Mouse (Mus musculus): ENCODE data around the gene Rora. TPM values are rescaled to one million over a fixed set of nuclear protein-coding genes. Genes with fewer than 3 reads are reported as not detected.

The Rora gene
- total RNA-seq, 2 experiments from 2014 or later, result 1.3 to 1.9 TPM

DNA sequence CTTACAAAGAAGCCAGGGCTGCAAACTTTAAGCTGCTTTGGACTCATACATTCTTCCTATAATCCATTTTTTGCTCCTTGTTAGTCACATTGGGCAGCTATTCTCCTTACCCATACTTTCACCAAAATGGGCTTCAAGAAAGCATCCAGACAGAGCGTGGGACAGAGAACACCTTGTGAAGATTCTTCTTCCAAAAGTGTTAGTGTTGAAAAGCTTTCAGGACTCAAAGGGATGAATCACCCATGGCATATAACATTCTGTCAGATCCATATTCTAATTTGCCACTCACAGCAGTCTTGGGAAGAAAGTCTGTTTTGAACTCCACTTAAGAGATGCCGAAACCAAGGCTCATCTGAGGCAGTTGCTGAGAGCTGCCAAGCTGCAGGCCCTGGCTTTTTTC, 222.2 kb downstream of the Rora start:
- no peak for ATAC-seq (ENCODE audit: poor library complexity, severe bottlenecking)

DNA sequence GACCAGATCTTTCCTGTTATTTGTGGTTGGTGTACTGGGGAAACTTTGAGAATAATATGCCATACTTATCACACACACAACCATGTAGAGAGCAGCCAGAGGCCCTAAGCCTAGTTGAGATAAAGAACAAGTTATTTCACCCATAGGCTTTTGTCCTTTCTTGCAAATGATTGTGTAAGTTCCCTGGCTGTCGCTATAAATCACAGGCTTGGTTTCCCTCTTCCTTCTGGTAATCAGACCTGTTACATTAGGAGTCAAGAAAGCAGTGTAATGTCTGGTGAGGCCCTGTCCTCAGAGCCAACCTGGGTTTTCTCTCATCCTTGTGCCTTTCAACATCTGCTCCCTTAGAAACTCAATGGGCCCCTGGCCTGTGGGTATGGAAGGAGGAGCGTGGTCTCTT, 222.7 kb downstream of the Rora start:
- no peak for ATAC-seq (ENCODE audit: poor library complexity, severe bottlenecking)

DNA sequence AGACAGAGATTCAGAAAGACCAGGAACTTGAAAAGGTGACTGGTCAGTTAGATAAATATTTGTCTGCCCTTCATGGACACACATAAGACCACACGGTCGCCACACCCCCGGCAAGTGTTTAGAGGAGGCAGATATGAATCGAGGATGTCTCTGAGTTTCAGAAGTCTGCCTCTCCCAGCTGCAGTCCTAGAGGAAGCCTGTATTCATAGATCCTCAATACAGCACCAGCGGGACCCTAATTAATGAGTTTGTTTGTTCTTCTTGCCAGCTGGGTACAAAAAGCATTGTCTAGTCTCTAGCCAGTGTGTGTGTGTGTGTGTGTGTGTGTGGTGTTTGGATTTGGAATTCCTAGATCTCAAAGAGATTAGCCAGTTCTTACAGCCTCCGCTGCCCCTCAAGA, 228.3 kb downstream of the Rora start:
- ATAC-seq (ENCODE audit: poor library complexity, severe bottlenecking), result no peak

DNA sequence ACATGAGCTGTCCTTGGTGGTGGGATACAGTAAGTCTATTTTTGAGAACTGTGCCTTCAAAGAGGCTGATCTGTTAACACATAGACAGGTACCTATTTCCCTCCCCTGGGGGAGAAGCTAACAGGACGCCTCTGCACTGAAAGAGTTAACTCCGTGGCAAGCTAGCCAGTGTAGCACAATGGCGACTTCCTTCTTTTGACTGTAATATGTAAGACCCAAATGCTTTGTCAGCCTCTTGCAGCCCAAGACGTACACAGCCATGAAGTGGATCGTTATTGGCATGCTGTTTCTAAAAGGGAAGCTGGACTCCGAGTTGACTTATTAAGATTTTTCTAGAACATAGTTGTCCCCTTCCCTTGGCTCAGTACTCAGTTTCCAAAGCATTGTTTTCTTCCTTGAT, 229.4 kb downstream of the Rora start:
- ATAC-seq (ENCODE audit: poor library complexity, severe bottlenecking), result peak; percentile 63

DNA sequence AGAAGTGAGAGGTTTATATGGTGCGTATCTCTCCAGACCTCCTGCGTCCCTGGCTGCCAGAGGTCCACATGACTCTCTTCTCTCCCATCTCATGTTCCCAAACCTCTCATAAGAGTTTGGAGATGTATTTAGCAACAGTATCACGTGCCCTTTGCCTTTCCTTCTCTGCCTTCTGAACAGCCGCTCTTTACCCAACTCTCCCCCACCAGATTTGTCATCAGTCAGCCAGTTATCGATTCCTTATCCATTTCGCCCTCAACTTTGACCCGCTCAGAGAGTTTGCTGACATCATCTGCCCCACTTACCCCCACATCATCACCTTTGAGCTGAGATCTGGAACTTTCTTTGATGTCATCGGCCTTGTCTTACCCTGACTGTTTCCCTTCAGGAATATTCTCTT, 230.1 kb downstream of the Rora start:
- no peak for ATAC-seq (ENCODE audit: poor library complexity, severe bottlenecking)

DNA sequence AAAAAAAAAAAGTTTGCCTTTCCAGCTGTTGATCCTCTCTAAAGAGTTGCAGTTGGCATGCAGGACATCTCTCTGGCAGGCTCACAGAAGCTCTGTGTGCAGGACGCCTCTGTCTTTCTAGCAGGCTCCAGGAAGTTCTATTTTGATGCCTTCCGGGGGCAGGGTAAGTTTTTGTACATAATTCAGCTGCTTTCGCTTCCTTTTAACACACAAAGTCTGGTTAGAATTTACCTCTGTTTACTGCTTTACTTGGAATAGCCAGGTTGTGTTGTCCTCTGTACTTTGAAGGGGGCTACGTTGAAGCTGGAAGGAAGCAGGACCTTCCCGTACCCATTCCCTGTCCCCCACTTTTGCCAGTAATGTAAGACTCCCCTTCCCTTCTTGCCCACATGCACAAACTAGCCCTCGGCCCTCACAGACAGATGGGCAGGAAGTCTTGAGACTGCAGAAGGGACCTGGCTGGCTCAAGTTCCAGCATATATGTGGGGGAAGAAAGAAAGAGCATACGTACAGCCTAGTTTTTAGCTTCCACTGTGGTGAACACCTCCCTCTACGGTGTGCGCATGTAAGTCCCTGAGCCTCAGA, 231.0 kb downstream of the Rora start:
- peak; percentile 57 for ATAC-seq (ENCODE audit: poor library complexity, severe bottlenecking)

DNA sequence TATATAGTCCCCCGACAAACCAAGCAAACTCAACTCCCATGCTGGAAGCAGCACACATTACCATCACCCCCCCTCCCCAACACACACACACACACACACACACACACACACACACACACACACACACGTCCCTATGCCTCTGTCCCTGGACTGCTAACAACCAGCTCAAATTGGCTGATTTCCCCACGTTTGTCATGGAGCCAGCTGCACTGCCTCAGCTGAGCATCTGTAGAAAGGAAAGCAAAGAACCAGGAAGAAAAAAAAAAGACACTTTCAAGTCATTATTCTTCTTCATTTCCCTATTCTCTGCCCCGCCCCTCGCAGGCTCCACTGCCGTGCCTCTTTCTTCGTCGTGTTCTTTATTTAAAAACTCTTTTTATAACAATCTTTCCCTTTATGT, 235.1 kb downstream of the Rora start:
- peak; percentile 77 for ATAC-seq (ENCODE audit: poor library complexity, severe bottlenecking)

DNA sequence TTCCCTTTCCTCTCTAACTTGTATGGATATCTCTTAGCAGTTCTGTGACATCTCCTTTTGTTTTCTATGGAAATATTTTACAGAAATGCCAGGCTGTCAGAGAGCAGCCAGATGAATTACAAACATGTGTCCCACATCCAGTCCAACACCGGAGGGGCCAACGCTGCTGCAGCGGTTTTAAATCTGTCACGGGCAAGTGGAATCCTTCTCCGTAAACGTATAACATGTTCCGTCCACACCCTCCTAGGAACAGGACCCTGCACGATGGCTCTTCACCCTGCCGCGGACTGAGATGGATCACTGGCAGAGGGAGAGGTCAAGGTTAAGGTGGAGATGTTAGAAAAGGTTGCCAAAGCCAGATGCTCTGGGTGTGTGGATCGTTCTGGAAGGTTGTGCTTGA, 237.8 kb downstream of the Rora start:
- ATAC-seq (ENCODE audit: poor library complexity, severe bottlenecking), result no peak

DNA sequence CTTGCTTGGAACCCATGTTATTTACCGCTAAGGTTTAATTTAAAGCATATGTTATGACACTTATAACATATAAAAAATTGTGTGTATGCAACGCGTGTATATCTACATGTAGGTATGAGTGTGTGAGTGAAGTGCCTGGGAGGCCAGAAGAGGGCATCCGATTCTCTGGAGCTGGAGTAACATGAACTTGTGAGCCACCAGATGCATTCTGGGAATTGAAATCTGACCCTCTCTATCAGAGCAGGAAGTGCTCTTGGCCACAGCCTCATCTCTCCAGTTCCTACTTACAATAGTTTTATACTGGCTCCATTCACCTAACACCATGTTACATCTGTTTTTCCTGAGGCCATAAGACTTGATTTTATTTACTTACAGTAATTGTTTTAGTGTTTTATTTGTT, 238.8 kb downstream of the Rora start:
- ATAC-seq (ENCODE audit: poor library complexity, severe bottlenecking), result no peak

DNA sequence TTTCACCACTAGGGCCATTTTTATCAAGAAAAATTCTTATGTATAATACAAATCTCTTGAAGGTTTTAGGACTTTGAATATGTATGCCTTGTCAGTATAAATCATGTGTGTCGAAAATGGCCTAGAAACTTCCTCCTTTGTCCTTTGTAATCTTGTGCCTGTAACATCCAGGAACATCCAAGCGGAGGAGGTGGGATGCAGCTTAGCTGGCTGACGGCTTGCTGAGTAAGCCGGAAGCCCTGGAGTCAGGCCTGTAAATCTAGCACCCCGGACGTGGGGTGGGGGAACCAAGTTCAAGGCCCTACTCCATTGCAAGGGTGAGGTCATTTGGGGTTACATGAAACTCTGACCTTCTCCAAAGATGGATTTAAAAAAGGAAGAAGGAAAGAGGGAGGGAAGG, 239.3 kb downstream of the Rora start:
- no peak for ATAC-seq (ENCODE audit: poor library complexity, severe bottlenecking)

DNA sequence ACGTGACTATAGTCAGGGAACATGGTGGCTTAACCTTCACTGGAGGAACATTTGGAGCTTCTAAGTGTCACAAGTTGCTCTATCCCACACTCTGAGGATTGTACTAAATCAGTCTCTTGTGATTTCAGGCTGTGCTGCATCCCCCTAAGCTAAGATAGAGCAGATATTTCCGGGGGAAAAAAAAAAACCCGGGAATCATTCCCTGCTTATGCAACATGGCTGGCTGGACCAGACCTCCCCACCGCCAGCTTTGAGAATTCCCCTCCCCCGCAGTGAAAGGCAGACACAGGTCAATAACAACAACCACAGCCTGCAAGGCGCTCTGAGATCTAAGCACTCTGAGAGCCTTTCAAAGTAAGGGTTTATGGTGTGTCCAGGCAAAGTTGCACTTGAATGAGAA, 244.7 kb downstream of the Rora start:
- ATAC-seq (ENCODE audit: poor library complexity, severe bottlenecking), result no peak

DNA sequence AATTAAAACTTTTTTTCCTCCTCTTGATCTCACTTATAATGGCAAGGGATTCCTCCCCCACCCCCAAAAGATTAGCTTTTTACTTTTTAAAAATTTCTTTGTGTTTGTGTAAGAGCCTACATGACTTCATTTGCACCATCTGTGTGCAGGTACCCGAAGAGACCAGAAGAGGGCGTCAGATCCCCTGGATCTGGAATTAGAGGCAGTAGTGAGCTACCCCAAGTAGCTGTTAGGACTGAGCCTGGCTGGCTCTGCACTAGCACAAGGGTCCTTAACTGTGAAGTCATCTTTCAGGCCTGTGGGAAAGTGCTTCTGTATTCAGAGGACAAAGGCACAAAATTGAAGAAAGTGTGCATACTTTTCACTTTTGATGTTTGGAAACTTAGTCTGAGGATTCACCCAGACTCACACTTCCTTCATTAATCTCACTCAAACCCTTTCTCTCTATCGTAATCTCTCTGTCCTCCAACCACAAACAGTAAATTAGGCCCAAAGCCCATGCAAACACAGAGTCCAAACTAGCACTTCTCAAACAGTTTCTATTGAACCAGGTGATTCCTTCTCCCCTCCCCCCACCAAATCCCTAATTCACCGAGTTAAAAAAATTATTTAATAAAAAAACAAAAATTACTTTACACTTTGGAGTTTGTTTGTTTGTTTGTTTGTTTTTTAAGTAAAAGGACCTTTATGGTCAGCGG, 246.1 kb downstream of the Rora start:
- no peak for ATAC-seq (ENCODE audit: poor library complexity, severe bottlenecking)

DNA sequence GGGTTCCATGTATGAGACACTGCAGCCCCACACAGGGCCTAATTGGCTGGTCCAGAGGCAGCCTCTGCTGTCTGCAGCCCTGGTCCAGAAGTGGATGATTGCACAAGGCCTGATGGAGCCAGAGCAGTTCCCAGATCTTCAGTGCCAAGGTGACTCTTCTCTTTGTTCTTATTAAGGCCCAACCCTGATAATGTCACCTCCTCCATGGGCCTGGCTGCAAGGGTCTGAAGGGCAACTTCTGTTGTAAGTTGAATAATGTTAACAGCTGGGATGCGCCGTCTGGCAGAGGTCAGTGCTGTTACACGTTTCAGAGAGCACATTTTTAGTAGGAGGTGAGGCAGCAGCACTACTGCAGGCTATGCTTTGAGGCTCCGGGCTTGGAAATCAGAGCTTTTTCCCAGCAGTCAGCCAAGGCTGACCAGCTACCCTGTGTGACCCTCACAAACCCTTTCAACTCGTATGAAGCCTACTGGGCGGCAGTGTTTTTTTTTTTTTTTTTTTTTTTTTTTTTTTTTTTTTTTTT, 252.8 kb downstream of the Rora start:
- ATAC-seq (ENCODE audit: poor library complexity, severe bottlenecking), result no peak

DNA sequence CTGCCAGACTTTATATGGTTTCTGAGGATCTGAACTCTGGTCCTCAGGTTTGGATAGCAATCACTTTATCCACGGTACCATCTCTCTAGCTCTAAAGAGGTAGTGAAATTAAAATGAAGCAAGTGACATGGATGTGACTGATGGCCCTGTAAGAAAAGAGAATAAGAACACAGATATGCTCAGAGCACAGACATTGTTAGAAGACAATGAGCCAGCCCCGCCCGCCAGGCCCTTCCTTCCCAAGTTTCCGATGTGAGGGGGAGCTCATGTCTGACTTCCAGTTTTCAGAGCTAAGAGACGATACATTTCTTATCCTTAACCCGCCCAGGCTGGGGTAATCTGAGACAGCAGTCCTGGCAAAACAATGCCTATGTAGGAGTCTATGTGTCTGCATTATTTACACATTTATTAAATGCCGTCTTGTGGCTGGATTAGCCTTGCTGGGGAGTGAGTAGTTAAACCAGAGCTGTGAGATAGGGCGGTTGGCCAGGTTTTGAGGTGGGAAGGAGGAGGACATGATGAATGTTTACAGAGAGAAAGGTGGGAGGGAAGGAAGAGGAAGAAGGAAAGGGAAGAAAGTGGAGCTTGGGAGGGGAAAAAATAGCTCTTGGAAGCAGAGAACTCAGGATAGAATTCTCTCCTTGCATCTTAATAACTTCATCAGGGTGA, 259.0 kb downstream of the Rora start:
- ATAC-seq (ENCODE audit: poor library complexity, severe bottlenecking), result no peak

DNA sequence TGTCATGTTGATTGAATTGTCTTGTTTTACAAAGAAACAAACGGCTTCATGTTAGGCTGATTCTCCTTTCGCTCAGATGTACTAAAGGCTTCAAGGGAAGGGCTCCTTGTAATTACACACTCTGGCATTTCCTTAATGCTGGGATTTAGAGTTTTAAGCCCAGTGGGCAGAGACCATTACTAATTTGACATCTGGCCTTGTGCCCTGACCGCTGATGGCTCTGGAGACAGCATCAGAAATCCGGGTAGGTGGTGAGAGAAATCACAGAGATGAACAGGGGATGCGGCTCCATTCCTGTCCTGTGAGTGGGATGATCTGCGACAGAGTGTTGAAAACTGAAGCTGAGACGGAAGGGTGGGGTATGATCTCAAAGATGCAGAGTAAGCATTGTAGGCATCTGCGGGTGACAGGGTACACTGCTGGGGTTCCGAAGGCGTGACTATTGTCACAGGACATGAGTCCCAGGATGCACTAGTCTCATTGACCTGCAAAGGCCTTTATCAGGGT, 259.7 kb downstream of the Rora start:
- no peak for ATAC-seq (ENCODE audit: poor library complexity, severe bottlenecking)

DNA sequence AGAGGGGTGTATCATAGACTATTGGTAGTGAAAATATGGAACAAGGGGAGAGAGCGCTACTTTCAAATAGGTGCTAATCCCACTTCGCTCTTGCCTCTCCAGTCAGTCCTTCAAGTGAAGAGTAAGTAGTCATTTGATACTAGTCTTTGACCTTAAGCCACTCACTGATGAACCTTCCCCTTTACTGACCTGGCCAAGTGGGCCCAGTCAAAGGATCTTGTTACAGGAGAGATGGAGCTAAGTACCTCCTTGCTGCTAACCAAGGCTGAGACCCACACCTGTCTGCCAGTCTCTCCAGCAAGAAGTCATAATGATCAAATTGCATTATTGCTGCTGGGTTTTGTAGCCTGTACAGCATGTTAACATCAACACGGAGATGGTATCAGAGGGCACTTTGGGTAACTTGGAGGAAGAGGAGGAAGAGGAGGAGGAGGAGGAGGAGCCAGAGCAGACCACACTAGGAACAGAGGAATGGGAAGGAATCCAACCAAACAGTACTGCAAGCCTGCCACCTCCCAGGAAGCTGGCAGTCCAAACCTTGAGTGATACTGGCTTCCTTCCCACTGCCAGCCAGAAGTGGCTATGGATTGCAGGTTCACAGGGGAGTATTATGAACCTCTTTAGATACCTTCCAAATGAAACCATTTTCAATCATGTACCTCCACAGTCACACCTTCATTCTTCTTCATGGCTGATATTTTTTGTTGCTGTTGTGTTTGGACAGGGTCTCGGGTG, 261.1 kb downstream of the Rora start:
- ATAC-seq (ENCODE audit: poor library complexity, severe bottlenecking), result no peak

DNA sequence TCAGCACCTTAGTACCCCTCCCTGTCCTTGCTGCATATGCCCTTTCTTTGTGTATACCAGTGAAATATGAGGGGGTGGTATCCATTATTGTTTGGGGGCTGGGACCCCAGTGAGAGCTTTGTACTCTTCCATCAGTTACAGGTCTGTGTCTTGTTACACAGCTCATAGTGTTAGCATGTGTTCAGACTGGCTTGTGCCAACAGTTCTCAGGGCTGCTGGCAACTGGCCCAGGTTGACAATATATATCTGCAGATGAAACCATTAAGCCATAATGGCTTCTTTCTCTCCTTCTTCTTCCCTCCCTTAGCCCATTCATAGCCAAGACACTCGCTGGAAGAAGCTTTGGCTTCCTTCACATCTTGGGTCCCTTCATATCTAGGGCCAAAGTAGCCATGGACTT, 263.2 kb downstream of the Rora start:
- ATAC-seq (ENCODE audit: poor library complexity, severe bottlenecking), result no peak

DNA sequence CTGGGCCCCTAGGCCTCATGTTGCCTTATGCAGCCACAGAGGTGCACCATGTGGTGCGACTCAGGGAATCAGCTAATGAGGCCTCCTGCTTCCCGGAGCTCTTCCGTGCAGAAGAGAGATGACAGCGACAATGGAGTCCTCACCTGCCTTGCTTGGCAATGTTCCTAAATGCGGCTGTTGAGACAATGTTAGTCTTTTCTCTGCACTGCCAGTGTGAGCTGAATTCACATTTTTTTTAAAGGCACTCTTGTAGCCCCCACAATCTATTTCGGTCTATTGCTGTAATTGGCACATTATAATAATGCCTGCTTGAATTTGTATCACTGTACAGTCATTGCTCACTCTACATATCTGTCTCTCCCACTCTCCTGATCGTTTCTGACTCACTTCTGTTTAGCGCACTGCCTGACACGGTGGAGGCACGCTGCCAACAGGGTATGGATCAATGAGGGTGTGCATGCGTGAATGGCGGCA, 269.6 kb downstream of the Rora start:
- ATAC-seq (ENCODE audit: poor library complexity, severe bottlenecking), result no peak

DNA sequence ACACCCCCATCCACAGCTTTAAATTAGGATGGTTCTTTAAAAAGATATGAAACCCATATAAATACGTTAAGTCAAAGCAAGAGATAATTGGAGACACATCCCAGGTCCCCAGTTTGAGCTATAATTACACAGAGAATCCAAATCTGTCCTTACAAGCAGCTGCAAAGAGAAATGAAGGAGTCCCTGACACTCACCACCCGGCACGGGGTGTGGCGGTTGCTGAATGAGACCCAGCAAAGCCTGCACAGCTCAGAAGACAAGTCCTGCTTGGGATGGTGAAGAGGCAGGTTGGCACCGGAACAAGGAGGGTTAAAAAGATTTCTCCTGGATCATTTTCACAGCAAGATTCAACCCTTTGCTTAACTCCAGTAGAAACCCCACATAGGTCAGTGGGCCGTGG, 272.8 kb downstream of the Rora start:
- ATAC-seq (ENCODE audit: poor library complexity, severe bottlenecking), result no peak

DNA sequence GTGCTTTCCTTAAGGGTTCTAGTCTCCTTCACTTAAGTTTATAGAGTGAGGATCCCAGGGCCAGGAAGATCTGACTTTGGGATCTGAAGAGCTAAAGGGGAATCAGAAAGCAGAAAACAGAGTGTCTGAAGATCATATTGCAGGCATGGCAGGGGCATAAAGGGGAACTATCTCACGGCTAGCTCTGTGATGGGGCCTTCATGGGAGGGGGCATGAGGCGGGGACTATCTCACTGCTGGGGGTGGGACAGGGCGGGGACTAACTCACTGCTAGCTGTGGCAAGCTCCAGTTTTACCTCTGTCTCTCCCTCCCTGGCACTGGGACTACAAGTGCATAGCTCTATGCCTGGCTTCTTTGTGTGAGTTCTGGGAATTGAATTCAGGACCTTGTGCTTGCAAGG, 279.6 kb downstream of the Rora start:
- ATAC-seq (ENCODE audit: poor library complexity, severe bottlenecking), result no peak

DNA sequence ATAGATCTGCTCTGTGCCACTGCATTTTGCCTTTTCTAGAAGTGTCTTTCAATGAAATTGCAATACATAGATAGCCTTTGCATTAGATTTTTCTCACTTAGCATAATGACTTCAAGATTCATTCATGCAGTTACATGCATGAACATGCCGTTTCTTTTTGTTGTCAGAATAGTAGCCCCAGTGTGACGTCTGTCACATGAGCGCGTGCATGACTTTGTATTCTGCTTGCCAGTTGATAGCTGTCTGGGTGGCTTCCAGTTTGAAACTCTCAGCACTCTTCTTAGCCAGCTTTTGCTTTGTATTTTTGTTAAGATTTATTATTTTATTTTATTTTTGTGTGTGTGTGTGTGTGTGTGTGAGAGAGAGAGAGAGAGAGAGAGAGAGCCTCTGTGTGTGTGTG, 280.7 kb downstream of the Rora start:
- ATAC-seq (ENCODE audit: poor library complexity, severe bottlenecking), result no peak
